Mouse (Mus musculus): ENCODE measurements around the gene Gm5431. TPM values are rescaled to one million over a fixed set of nuclear protein-coding genes. Genes with fewer than 3 reads are reported as not detected.

Gene Gm5431
- polyA plus RNA-seq, 1 experiment, result 0.19 TPM

- 15% methylated on average over 7 of the region's 7 CpGs for WGBS
- TF ChIP-seq POLR2A (IDR thresholded peaks at IDR 0.05; ENCODE audit: low read depth, low read length) (no peak), CTCF (conservative IDR thresholded peaks at IDR 0.05; ENCODE audit: insufficient read depth, insufficient read length, low read depth, low read length) (no peak)
- no peaks in the 10 kb centered on the region for H3K27me3 ChIP-seq (replicated peaks; ENCODE audit: control insufficient read depth, insufficient read depth, low read length)
- peaks cover 19% of the 10 kb centered on the region; the same call in 1 of the 2 replicates for H3K4me1 ChIP-seq (ENCODE audit: control insufficient read depth, insufficient read depth, low read length)
- H3K36me3 ChIP-seq (ENCODE audit: control insufficient read depth, insufficient read depth, low read length), result peaks cover 7% of the 10 kb centered on the region
- DNase-seq, result peak; percentile 61
- peak overlapping the region; percentile 3 for H3K27ac ChIP-seq (ENCODE audit: insufficient read depth, low read depth, low read length)
- peak overlapping the region; percentile 60 for H3K4me3 ChIP-seq (ENCODE audit: insufficient read depth, low read depth, low read length)
Measured at GRCm38 (mm10) chr11:48869380-48870110, 32.5 kb downstream of the Gm5431 start.

- no peak for DNase-seq
- no peaks in the 10 kb centered on the region for H3K4me1 ChIP-seq (ENCODE audit: control insufficient read depth, insufficient read depth, low read length)
Measured at GRCm38 (mm10) chr11:48866481-48866880, 35.5 kb downstream of the Gm5431 start.

GRCm38 (mm10) chr11:48863808-48864207 lies 38.2 kb downstream of the Gm5431 start:
- DNase-seq, result no peak
- Histone ChIP-seq H3K4me1 (ENCODE audit: control insufficient read depth, insufficient read depth, low read length) (no peaks in the 10 kb centered on the region), H3K4me3 (ENCODE audit: insufficient read depth, low read depth, low read length) (no peak overlapping the region), H3K27ac (ENCODE audit: insufficient read depth, low read depth, low read length) (no peak overlapping the region), H3K27me3 (replicated peaks; ENCODE audit: control insufficient read depth, insufficient read depth, low read length) (no peaks in the 10 kb centered on the region), H3K36me3 (ENCODE audit: control insufficient read depth, insufficient read depth, low read length) (peaks cover 7% of the 10 kb centered on the region)
- TF ChIP-seq POLR2A (IDR thresholded peaks at IDR 0.05; ENCODE audit: low read depth, low read length) (no peak), CTCF (conservative IDR thresholded peaks at IDR 0.05; ENCODE audit: insufficient read depth, insufficient read length, low read depth, low read length) (no peak)
- 74% methylated on average over 3 of the region's 3 CpGs for WGBS

More at GRCm38 (mm10) chr11:48866481-48866880, 35.5 kb downstream of the Gm5431 start:
- TF ChIP-seq POLR2A (IDR thresholded peaks at IDR 0.05; ENCODE audit: low read depth, low read length), result no peak
- Histone ChIP-seq H3K36me3 (ENCODE audit: control insufficient read depth, insufficient read depth, low read length) (peaks cover 7% of the 10 kb centered on the region), H3K27me3 (replicated peaks; ENCODE audit: control insufficient read depth, insufficient read depth, low read length) (no peaks in the 10 kb centered on the region), H3K27ac (ENCODE audit: insufficient read depth, low read depth, low read length) (no peak overlapping the region), H3K4me3 (ENCODE audit: insufficient read depth, low read depth, low read length) (no peak overlapping the region)
- 95% methylated on average over 9 of the region's 9 CpGs for WGBS

- Histone ChIP-seq H3K27ac (ENCODE audit: insufficient read depth, low read depth, low read length) (no peak overlapping the region), H3K36me3 (ENCODE audit: control insufficient read depth, insufficient read depth, low read length) (peaks cover 7% of the 10 kb centered on the region), H3K27me3 (replicated peaks; ENCODE audit: control insufficient read depth, insufficient read depth, low read length) (no peaks in the 10 kb centered on the region), H3K4me3 (ENCODE audit: insufficient read depth, low read depth, low read length) (no peak overlapping the region), H3K4me1 (ENCODE audit: control insufficient read depth, insufficient read depth, low read length) (no peaks in the 10 kb centered on the region)
- 79% methylated on average over 1 of the region's 1 CpGs for WGBS
- no peak for TF ChIP-seq POLR2A (IDR thresholded peaks at IDR 0.05; ENCODE audit: low read depth, low read length)
- no peak for TF ChIP-seq CTCF (conservative IDR thresholded peaks at IDR 0.05; ENCODE audit: insufficient read depth, insufficient read length, low read depth, low read length)
- DNase-seq, result no peak
Measured at GRCm38 (mm10) chr11:48862784-48863319, 39.2 kb downstream of the Gm5431 start.

GRCm38 (mm10) chr11:48859014-48859413 lies 43.0 kb downstream of the Gm5431 start:
- H3K36me3 ChIP-seq (ENCODE audit: control insufficient read depth, insufficient read depth, low read length), result no peaks in the 10 kb centered on the region
- under 1% methylated on average over 6 of the region's 6 CpGs for WGBS
- 0 out of 2 replicates have a peak, but pooled peaks cover 7% of the 10 kb centered on the region for H3K4me1 ChIP-seq (ENCODE audit: control insufficient read depth, insufficient read depth, low read length)
- TF ChIP-seq POLR2A (IDR thresholded peaks at IDR 0.05; ENCODE audit: low read depth, low read length) (no peak), CTCF (conservative IDR thresholded peaks at IDR 0.05; ENCODE audit: insufficient read depth, insufficient read length, low read depth, low read length) (peak; percentile 46)
- DNase-seq, result peak; percentile 74
- no peak overlapping the region for H3K27ac ChIP-seq (ENCODE audit: insufficient read depth, low read depth, low read length)
- H3K4me3 ChIP-seq (ENCODE audit: insufficient read depth, low read depth, low read length), result no peak overlapping the region
- no peaks in the 10 kb centered on the region for H3K27me3 ChIP-seq (replicated peaks; ENCODE audit: control insufficient read depth, insufficient read depth, low read length)

- 6% methylated on average over 31 of the region's 31 CpGs for WGBS
- DNase-seq, result peak; percentile 94
- H3K27ac ChIP-seq (ENCODE audit: insufficient read depth, low read depth, low read length), result peak overlapping the region; percentile 90
Measured at GRCm38 (mm10) chr11:48853474-48854180, 48.4 kb downstream of the Gm5431 start.

More at GRCm38 (mm10) chr11:48853474-48854180, 48.4 kb downstream of the Gm5431 start:
- Histone ChIP-seq H3K4me1 (ENCODE audit: control insufficient read depth, insufficient read depth, low read length) (peaks cover 7% of the 10 kb centered on the region; the same call in 1 of the 2 replicates), H3K36me3 (ENCODE audit: control insufficient read depth, insufficient read depth, low read length) (no peaks in the 10 kb centered on the region), H3K27me3 (replicated peaks; ENCODE audit: control insufficient read depth, insufficient read depth, low read length) (no peaks in the 10 kb centered on the region), H3K4me3 (ENCODE audit: insufficient read depth, low read depth, low read length) (peak overlapping the region; percentile 70)
- TF ChIP-seq CTCF (conservative IDR thresholded peaks at IDR 0.05; ENCODE audit: insufficient read depth, insufficient read length, low read depth, low read length) (0 out of 2 replicates have a peak, but pooled peaks have one; percentile 0), POLR2A (IDR thresholded peaks at IDR 0.05; ENCODE audit: low read depth, low read length) (peak; percentile 9)
